Mouse (Mus musculus): ENCODE data around the gene Dynlt1b. TPM values are rescaled to one million over a fixed set of nuclear protein-coding genes. Genes with fewer than 3 reads are reported as not detected.
"Not testable (repeated sequence)": the region's sequence is repeated elsewhere in the genome, so short reads cannot be mapped to it uniquely, and the experiment has no call there.

Gene Dynlt1b
- polyA plus RNA-seq, 1 experiment from 2014 or later, result 484 TPM

- not testable (repeated sequence) for H3K9me3 ChIP-seq (ENCODE audit: control insufficient read depth, low read length); H3K27ac ChIP-seq (replicated peaks); H3K9ac ChIP-seq (ENCODE audit: low read length); H3K4me1 ChIP-seq (replicated peaks; ENCODE audit: control insufficient read depth, insufficient read depth); ATAC-seq (ENCODE audit: low FRiP score, low TSS enrichment); H3K27me3 ChIP-seq (ENCODE audit: control insufficient read depth, insufficient read depth, low read length); DNase-seq (ENCODE audit: low spot score); H3K4me2 ChIP-seq (replicated peaks; ENCODE audit: low read depth); H3K4me3 ChIP-seq (ENCODE audit: low read depth, low read length); H3K36me3 ChIP-seq (ENCODE audit: control insufficient read depth, insufficient read depth, low read length)
- 68% methylated on average over 8 of the region's 8 CpGs for WGBS
Measured at GRCm38 (mm10) chr17:6448293-6448692, 18.4 kb downstream of the Dynlt1b start.

GRCm38 (mm10) chr17:6449166-6449565 is 19.3 kb downstream of the Dynlt1b start:
- H3K36me3 ChIP-seq (ENCODE audit: control insufficient read depth, insufficient read depth, low read length); H3K27ac ChIP-seq (replicated peaks); H3K4me1 ChIP-seq (replicated peaks; ENCODE audit: control insufficient read depth, insufficient read depth); ATAC-seq (ENCODE audit: low FRiP score, low TSS enrichment); H3K4me2 ChIP-seq (replicated peaks; ENCODE audit: low read depth); H3K27me3 ChIP-seq (ENCODE audit: control insufficient read depth, insufficient read depth, low read length); DNase-seq (ENCODE audit: low spot score); H3K9ac ChIP-seq (ENCODE audit: low read length); H3K4me3 ChIP-seq (ENCODE audit: low read depth, low read length); H3K9me3 ChIP-seq (ENCODE audit: control insufficient read depth, low read length): not testable (repeated sequence)
- WGBS, result 89% methylated on average over 12 of the region's 12 CpGs

- not testable (repeated sequence) for DNase-seq (ENCODE audit: low spot score); H3K36me3 ChIP-seq (ENCODE audit: control insufficient read depth, insufficient read depth, low read length); H3K4me1 ChIP-seq (replicated peaks; ENCODE audit: control insufficient read depth, insufficient read depth); H3K27me3 ChIP-seq (ENCODE audit: control insufficient read depth, insufficient read depth, low read length); H3K4me2 ChIP-seq (replicated peaks; ENCODE audit: low read depth); H3K27ac ChIP-seq (replicated peaks); ATAC-seq (ENCODE audit: low FRiP score, low TSS enrichment); H3K9me3 ChIP-seq (ENCODE audit: control insufficient read depth, low read length); H3K4me3 ChIP-seq (ENCODE audit: low read depth, low read length); H3K9ac ChIP-seq (ENCODE audit: low read length)
- 86% methylated on average over 2 of the region's 10 CpGs for WGBS
Measured at GRCm38 (mm10) chr17:6451205-6451604, 21.3 kb downstream of the Dynlt1b start.

GRCm38 (mm10) chr17:6452689-6453088 is 22.8 kb downstream of the Dynlt1b start:
- DNase-seq (ENCODE audit: low spot score); H3K27ac ChIP-seq (replicated peaks); ATAC-seq (ENCODE audit: low FRiP score, low TSS enrichment); H3K4me3 ChIP-seq (ENCODE audit: low read depth, low read length); H3K36me3 ChIP-seq (ENCODE audit: control insufficient read depth, insufficient read depth, low read length); H3K4me2 ChIP-seq (replicated peaks; ENCODE audit: low read depth); H3K4me1 ChIP-seq (replicated peaks; ENCODE audit: control insufficient read depth, insufficient read depth); H3K9me3 ChIP-seq (ENCODE audit: control insufficient read depth, low read length); H3K9ac ChIP-seq (ENCODE audit: low read length); H3K27me3 ChIP-seq (ENCODE audit: control insufficient read depth, insufficient read depth, low read length): not testable (repeated sequence)
- 91% methylated on average over 8 of the region's 11 CpGs for WGBS

- not testable (repeated sequence) for H3K4me1 ChIP-seq (replicated peaks; ENCODE audit: control insufficient read depth, insufficient read depth); DNase-seq (ENCODE audit: low spot score); ATAC-seq (ENCODE audit: low FRiP score, low TSS enrichment); H3K4me3 ChIP-seq (ENCODE audit: low read depth, low read length); H3K27me3 ChIP-seq (ENCODE audit: control insufficient read depth, insufficient read depth, low read length); H3K36me3 ChIP-seq (ENCODE audit: control insufficient read depth, insufficient read depth, low read length); H3K9me3 ChIP-seq (ENCODE audit: control insufficient read depth, low read length); H3K4me2 ChIP-seq (replicated peaks; ENCODE audit: low read depth); H3K27ac ChIP-seq (replicated peaks); H3K9ac ChIP-seq (ENCODE audit: low read length)
- 91% methylated on average over 2 of the region's 2 CpGs for WGBS
Measured at GRCm38 (mm10) chr17:6454703-6455102, 24.8 kb downstream of the Dynlt1b start.

GRCm38 (mm10) chr17:6455883-6456282 is 26.0 kb downstream of the Dynlt1b start:
- DNase-seq (ENCODE audit: low spot score); H3K27ac ChIP-seq (replicated peaks); H3K4me3 ChIP-seq (ENCODE audit: low read depth, low read length); H3K9ac ChIP-seq (ENCODE audit: low read length); H3K9me3 ChIP-seq (ENCODE audit: control insufficient read depth, low read length); H3K36me3 ChIP-seq (ENCODE audit: control insufficient read depth, insufficient read depth, low read length); ATAC-seq (ENCODE audit: low FRiP score, low TSS enrichment); H3K27me3 ChIP-seq (ENCODE audit: control insufficient read depth, insufficient read depth, low read length); H3K4me2 ChIP-seq (replicated peaks; ENCODE audit: low read depth); H3K4me1 ChIP-seq (replicated peaks; ENCODE audit: control insufficient read depth, insufficient read depth): not testable (repeated sequence)
- WGBS, result 93% methylated on average over 11 of the region's 12 CpGs

GRCm38 (mm10) chr17:6456614-6457402 is 26.9 kb downstream of the Dynlt1b start:
- H3K9ac ChIP-seq (ENCODE audit: low read length); H3K27me3 ChIP-seq (ENCODE audit: control insufficient read depth, insufficient read depth, low read length); H3K4me1 ChIP-seq (replicated peaks; ENCODE audit: control insufficient read depth, insufficient read depth); H3K27ac ChIP-seq (replicated peaks); H3K4me2 ChIP-seq (replicated peaks; ENCODE audit: low read depth); H3K4me3 ChIP-seq (ENCODE audit: low read depth, low read length); H3K9me3 ChIP-seq (ENCODE audit: control insufficient read depth, low read length); DNase-seq (ENCODE audit: low spot score); H3K36me3 ChIP-seq (ENCODE audit: control insufficient read depth, insufficient read depth, low read length); ATAC-seq (ENCODE audit: low FRiP score, low TSS enrichment): not testable (repeated sequence)
- 88% methylated on average over 13 of the region's 22 CpGs for WGBS

GRCm38 (mm10) chr17:6461083-6461595 is 31.2 kb downstream of the Dynlt1b start:
- H3K9ac ChIP-seq (ENCODE audit: low read length), result not testable (repeated sequence)
- ATAC-seq (ENCODE audit: low FRiP score, low TSS enrichment) (peak; percentile 86), DNase-seq (ENCODE audit: low spot score) (peak; percentile 55)

GRCm38 (mm10) chr17:6465735-6466134 is 35.8 kb downstream of the Dynlt1b start:
- WGBS, result 88% methylated on average over 9 of the region's 9 CpGs
- not testable (repeated sequence) for H3K27me3 ChIP-seq (ENCODE audit: control insufficient read depth, insufficient read depth, low read length); H3K4me1 ChIP-seq (replicated peaks; ENCODE audit: control insufficient read depth, insufficient read depth); DNase-seq (ENCODE audit: low spot score); H3K36me3 ChIP-seq (ENCODE audit: control insufficient read depth, insufficient read depth, low read length); H3K4me3 ChIP-seq (ENCODE audit: low read depth, low read length); H3K27ac ChIP-seq (replicated peaks); H3K4me2 ChIP-seq (replicated peaks; ENCODE audit: low read depth); H3K9me3 ChIP-seq (ENCODE audit: control insufficient read depth, low read length); ATAC-seq (ENCODE audit: low FRiP score, low TSS enrichment); H3K9ac ChIP-seq (ENCODE audit: low read length)

More at GRCm38 (mm10) chr17:6461083-6461595, 31.2 kb downstream of the Dynlt1b start:
- not testable (repeated sequence) for H3K36me3 ChIP-seq (ENCODE audit: control insufficient read depth, insufficient read depth, low read length); H3K4me3 ChIP-seq (ENCODE audit: low read depth, low read length); H3K27ac ChIP-seq (replicated peaks); H3K4me1 ChIP-seq (replicated peaks; ENCODE audit: control insufficient read depth, insufficient read depth); H3K27me3 ChIP-seq (ENCODE audit: control insufficient read depth, insufficient read depth, low read length); H3K9me3 ChIP-seq (ENCODE audit: control insufficient read depth, low read length); H3K4me2 ChIP-seq (replicated peaks; ENCODE audit: low read depth)
- WGBS, result 80% methylated on average over 5 of the region's 5 CpGs
